Mouse (Mus musculus) mammary gland, adult 2 months (tissue): Measurements from ENCODE around the gene Bglap3. TPM values are rescaled to one million over a fixed set of nuclear protein-coding genes. Genes with fewer than 3 reads are reported as not detected.

Experiments used
- polyA plus RNA-seq: library from polyadenylated mRNA; depleted of rRNA; stranded (reverse); fragments of >200 nt; gene quantifications from 2 replicates; pipeline ENCODE4 v1.2.3, GENCODE M21; 2012; ENCODE audit warnings: low replicate concordance; rRNA removed

Bglap3 gene
- polyA plus RNA-seq = 8.9 and 9.9 TPM in 2 replicates

GRCm38 (mm10) chr3:88372643-88373042 lies at the start of gene Bglap3:
Gene Bglap3 (minus strand): TSS chr3:88372743.

GRCm38 (mm10) chr3:88409741-88410644 lies 37.5 kb upstream of the Bglap3 start, which contains the start of gene Pmf1:
Gene Pmf1 (minus strand): TSS chr3:88410331.

GRCm38 (mm10) chr3:88384364-88384763 lies 11.8 kb upstream of the Bglap3 start, which contains the start of gene Bglap:
Gene Bglap (minus strand): TSS chr3:88384464.

GRCm38 (mm10) chr3:88378599-88378998 lies 6.1 kb upstream of the Bglap3 start, which contains the start of gene Bglap2:
Gene Bglap2 (minus strand): TSS chr3:88378699.

GRCm38 (mm10) chr3:88364337-88364736 lies 8.2 kb downstream of the Bglap3 start, which contains the start of gene Paqr6:
Gene Paqr6 (plus strand): TSS chr3:88364584.

GRCm38 (mm10) chr3:88336058-88337013 lies 36.2 kb downstream of the Bglap3 start, which contains the start of the genes Tmem79 and Smg5:
Gene Tmem79 (minus strand): TSS chr3:88336148.
Gene Smg5 (plus strand): TSS chr3:88336260.

GRCm38 (mm10) chr3:88324951-88325405 lies 47.6 kb downstream of the Bglap3 start, which contains the start of gene Glmp:
Gene Glmp (plus strand): TSS chr3:88325023.

Other genes with a start within 250 kb of the Bglap3 start
- 100 and 138 TPM in 2 replicates for gene Mef2d, start 230.4 kb downstream of the Bglap3 start, polyA plus RNA-seq
- gene Rhbg, start 118.0 kb downstream of the Bglap3 start, polyA plus RNA-seq = 2.0 and 2.6 TPM in 2 replicates
- 0.19 and 0.33 TPM in 2 replicates for gene Gm38392, start 85.5 kb downstream of the Bglap3 start, polyA plus RNA-seq
- gene Tsacc, start 75.7 kb downstream of the Bglap3 start, polyA plus RNA-seq = 1.7 and 6.5 TPM in 2 replicates
- gene Cct3, start 75.6 kb downstream of the Bglap3 start, polyA plus RNA-seq = 76.3 and 150 TPM in 2 replicates
- 192 and 236 TPM in 2 replicates for gene Glmp, start 47.7 kb downstream of the Bglap3 start, polyA plus RNA-seq
- gene Tmem79, start 36.6 kb downstream of the Bglap3 start, polyA plus RNA-seq = 50.4 and 56.7 TPM in 2 replicates
- 70.8 and 88.2 TPM in 2 replicates for gene Smg5, start 36.5 kb downstream of the Bglap3 start, polyA plus RNA-seq
- 28.9 and 30.2 TPM in 2 replicates for gene Paqr6, start 8.2 kb downstream of the Bglap3 start, polyA plus RNA-seq
- not detected in 2 replicates for gene Bglap2, start 6.0 kb upstream of the Bglap3 start, polyA plus RNA-seq
- 0.55 TPM in 1 of 2 replicates, not detected in the other for gene Bglap, start 11.7 kb upstream of the Bglap3 start, polyA plus RNA-seq
- gene Pmf1, start 37.6 kb upstream of the Bglap3 start, polyA plus RNA-seq = 50.2 and 72.9 TPM in 2 replicates
- gene Slc25a44, start 52.4 kb upstream of the Bglap3 start, polyA plus RNA-seq = 49.5 and 78.7 TPM in 2 replicates
- gene Sema4a, start 88.4 kb upstream of the Bglap3 start, polyA plus RNA-seq = 118 and 144 TPM in 2 replicates
- 226 and 360 TPM in 2 replicates for gene Lmna, start 137.2 kb upstream of the Bglap3 start, polyA plus RNA-seq
- gene Mex3a, start 159.7 kb upstream of the Bglap3 start, polyA plus RNA-seq = 2.5 and 3.5 TPM in 2 replicates
- gene Rab25, start 175.6 kb upstream of the Bglap3 start, polyA plus RNA-seq = 37.9 TPM in 2 replicates
- gene Lamtor2, start 180.3 kb upstream of the Bglap3 start, polyA plus RNA-seq = 121 and 137 TPM in 2 replicates
- 65.3 and 82.9 TPM in 2 replicates for gene Ubqln4, start 181.0 kb upstream of the Bglap3 start, polyA plus RNA-seq
- gene Ssr2, start 203.1 kb upstream of the Bglap3 start, polyA plus RNA-seq = 135 and 181 TPM in 2 replicates
- 79.4 and 105 TPM in 2 replicates for gene Arhgef2, start 233.2 kb upstream of the Bglap3 start, polyA plus RNA-seq